8 mouse cellular contexts compared by ENCODE assay signal in the genomic region with DNA sequence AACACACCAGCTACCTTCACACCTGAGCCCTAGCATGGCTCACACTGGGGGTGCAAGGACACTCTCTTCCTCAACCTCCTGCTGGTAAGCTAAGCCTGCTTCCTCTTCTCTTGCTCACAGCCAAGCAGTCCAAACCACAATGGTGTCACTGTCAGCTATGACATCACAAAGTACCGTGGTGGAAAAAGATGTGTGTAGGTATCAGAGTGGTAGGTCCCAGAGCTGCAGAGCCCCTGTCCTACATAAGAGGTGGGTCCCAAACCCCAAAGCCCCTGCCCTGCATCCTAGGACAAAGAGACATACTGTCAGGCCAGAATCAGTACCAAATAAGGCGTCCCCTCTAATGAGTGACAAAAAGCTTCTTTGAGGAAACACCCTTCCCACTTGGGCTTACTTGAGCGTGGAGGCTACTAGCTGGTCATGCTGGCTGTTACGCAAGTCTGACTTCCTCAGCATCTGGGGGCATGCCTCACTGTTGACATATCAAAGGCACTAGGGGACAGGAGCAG. TPM values are rescaled to one million over a fixed set of nuclear protein-coding genes. Genes with fewer than 3 reads are reported as not detected.
DNase-seq lines count a peak whose midpoint lies in the region; ATAC-seq and TF ChIP-seq lines count a peak whose summit lies in the region.

No protein-coding gene starts in this region.

- WGBS in kidney, embryonic 15.5 days = 52% methylated on average over 4 of the region's 4 CpGs
- 0% methylated on average over 4 of the region's 4 CpGs for WGBS in macrophage (ENCODE audit: missing documents)
- WGBS in forebrain, embryonic 15.5 days = 80% methylated on average over 4 of the region's 4 CpGs

- no peak for TF ChIP-seq POLR2A in CH12.LX (IDR thresholded peaks at IDR 0.05; ENCODE audit: low read depth, low read length)

- H3K79me2 ChIP-seq in CH12.LX (replicated peaks; ENCODE audit: control insufficient read depth, extremely low read depth, insufficient read depth, poor library complexity, severe bottlenecking) = peaks cover 11% of the 10 kb centered on the region
- peaks cover 92% of the 10 kb centered on the region for H3K79me2 ChIP-seq in macrophage (ENCODE audit: inconsistent target)

- H3K4me3 ChIP-seq in CH12.LX (replicated peaks in 1 of 3; ENCODE audit: low read depth in 2 of 3, low read length in 2 of 3, poor library complexity in 1 of 3) (no peak overlapping the region), macrophage (ENCODE audit: inconsistent target) (no peak overlapping the region)
- H3K4me3 ChIP-seq in kidney, embryonic 15.5 days (replicated peaks) = no peak overlapping the region
- no peak overlapping the region for H3K4me3 ChIP-seq in forebrain, embryonic 15.5 days

- H3K9ac ChIP-seq in CH12.LX (ENCODE audit: insufficient read depth, low read depth) = no peak overlapping the region
- H3K9ac ChIP-seq in kidney, embryonic 15.5 days = no peak overlapping the region
- no peak overlapping the region for H3K9ac ChIP-seq in forebrain, embryonic 15.5 days (replicated peaks)

- no peaks in the 10 kb centered on the region for H3K27me3 ChIP-seq in CH12.LX (replicated peaks)
- H3K27me3 ChIP-seq in kidney, embryonic 15.5 days = peaks cover 9% of the 10 kb centered on the region
- H3K27me3 ChIP-seq in forebrain, embryonic 15.5 days = no peaks in the 10 kb centered on the region

- TF ChIP-seq RAD21 in CH12.LX (IDR thresholded peaks at IDR 0.05; ENCODE audit: low read depth, low read length) = no peak

- TF ChIP-seq EP300 in CH12.LX (IDR thresholded peaks at IDR 0.05; ENCODE audit: low read length) = no peak

- H3K4me2 ChIP-seq in CH12.LX (ENCODE audit: insufficient read depth, low read depth, poor library complexity, severe bottlenecking) = no peak overlapping the region
- H3K4me2 ChIP-seq in kidney, embryonic 15.5 days = no peak overlapping the region
- H3K4me2 ChIP-seq in forebrain, embryonic 15.5 days (replicated peaks) = no peak overlapping the region

- dilution Hi-C loops in CH12.LX (cut with MboI; ENCODE audit: extremely low pct_ligation_motif_present, extremely low pct_unique_long_range_greater_than_20kb, low sequenced_read_pairs) = no loop called here

- H3K36me3 ChIP-seq in CH12.LX (replicated peaks in 1 of 2; ENCODE audit: control insufficient read depth in 1 of 2, insufficient read depth in 1 of 2, low read length in 1 of 2) (peaks cover 0 to 44% of the 10 kb centered on the region in 2 experiments), macrophage (ENCODE audit: inconsistent target) (peaks cover 26% of the 10 kb centered on the region)
- H3K36me3 ChIP-seq in kidney, embryonic 15.5 days = no peaks in the 10 kb centered on the region
- H3K36me3 ChIP-seq in forebrain, embryonic 15.5 days = no peaks in the 10 kb centered on the region

- H3K27ac ChIP-seq in CH12.LX (ENCODE audit: insufficient read depth, low read depth) (no peak overlapping the region), macrophage (peak overlapping the region; percentile 91)
- H3K27ac ChIP-seq in kidney, embryonic 15.5 days = no peak overlapping the region
- no peak overlapping the region for H3K27ac ChIP-seq in forebrain, embryonic 15.5 days (replicated peaks)

- DNase-seq in 3134 (ENCODE audit: extremely low read depth, insufficient read length, low spot score) (peak; percentile 53), CH12.LX (ENCODE audit: extremely low read depth) (peak; percentile 69)
- no peak for DNase-seq in left cerebral cortex, adult 8-10 months (ENCODE audit: low spot score in 2 of 2)
- no peak for DNase-seq in ovary, postnatal 14 days (ENCODE audit: low spot score)
- no peak for DNase-seq in cerebellum, adult 18-20 months

- in situ Hi-C loops in CH12.LX (cut with MboI; ENCODE audit: low pct_ligation_motif_present, low pct_unique_long_range_greater_than_20kb, low sequenced_read_pairs) = no loop called here

- ATAC-seq in kidney, embryonic 15.5 days (replicated peaks; ENCODE audit: low FRiP score) = 0 out of 2 replicates have a peak, but pooled peaks have one; percentile 22
- ATAC-seq in forebrain, embryonic 15.5 days (replicated peaks) = no peak

- no peaks in the 10 kb centered on the region for H3K9me3 ChIP-seq in CH12.LX (replicated peaks; ENCODE audit: low read length)
- H3K9me3 ChIP-seq in kidney, embryonic 15.5 days (replicated peaks) = no peaks in the 10 kb centered on the region
- H3K9me3 ChIP-seq in forebrain, embryonic 15.5 days = no peaks in the 10 kb centered on the region

- no peak for TF ChIP-seq CTCF in CH12.LX (conservative IDR thresholded peaks at IDR 0.05 in 1 of 2, IDR thresholded peaks at IDR 0.05 in 1 of 2; ENCODE audit: low read depth in 2 of 2, low read length in 2 of 2)

- H3K4me1 ChIP-seq in CH12.LX (ENCODE audit: control insufficient read depth in 1 of 2, insufficient read depth in 2 of 2) = peaks cover 35 to 82% of the 10 kb centered on the region in 2 experiments
- peaks cover 23% of the 10 kb centered on the region for H3K4me1 ChIP-seq in kidney, embryonic 15.5 days
- no peaks in the 10 kb centered on the region for H3K4me1 ChIP-seq in forebrain, embryonic 15.5 days

TF ChIP-seq in CH12.LX, 34 proteins besides CTCF, POLR2A, EP300 and RAD21:
- TF ChIP-seq ZKSCAN1 (IDR thresholded peaks at IDR 0.05; ENCODE audit: borderline replicate concordance, low read depth, low read length) = no peak
- TF ChIP-seq E2F4 (IDR thresholded peaks at IDR 0.05; ENCODE audit: insufficient replicate concordance, low read depth, low read length) = no peak
- TF ChIP-seq MAX (IDR thresholded peaks at IDR 0.05; ENCODE audit: low read length) = no peak; the same call in 1 of the 2 replicates
- no peak for TF ChIP-seq SMC3 (IDR thresholded peaks at IDR 0.05; ENCODE audit: low read depth, low read length)
- TF ChIP-seq UBTF (IDR thresholded peaks at IDR 0.05; ENCODE audit: low read depth, low read length) = no peak
- peak; percentile 50; the same call in 1 of the 2 replicates for TF ChIP-seq SIN3A (IDR thresholded peaks at IDR 0.05; ENCODE audit: low read length)
- no peak for TF ChIP-seq POLR2AphosphoS2 (IDR thresholded peaks at IDR 0.05; ENCODE audit: low read depth, low read length)
- no peak for TF ChIP-seq ZNF384 (IDR thresholded peaks at IDR 0.05; ENCODE audit: low read depth, low read length)
- TF ChIP-seq JUND (conservative IDR thresholded peaks at IDR 0.05; ENCODE audit: low read depth, low read length) = no peak
- TF ChIP-seq RCOR1 (conservative IDR thresholded peaks at IDR 0.05; ENCODE audit: low read depth, low read length) = no peak
- no peak for TF ChIP-seq CHD1 (IDR thresholded peaks at IDR 0.05; ENCODE audit: low read depth, low read length)
- TF ChIP-seq ZMIZ1 (IDR thresholded peaks at IDR 0.05; ENCODE audit: low read depth, low read length) = no peak
- TF ChIP-seq ZC3H11A (IDR thresholded peaks at IDR 0.05; ENCODE audit: low read depth, low read length) = no peak
- TF ChIP-seq ETS1 (conservative IDR thresholded peaks at IDR 0.05; ENCODE audit: low read depth, low read length) = peak; percentile 54
- 0 out of 2 replicates have a peak, but pooled peaks have one; percentile 5 for TF ChIP-seq GABPA (IDR thresholded peaks at IDR 0.05; ENCODE audit: insufficient replicate concordance, low read depth, low read length)
- TF ChIP-seq TCF12 (IDR thresholded peaks at IDR 0.05; ENCODE audit: low read depth, low read length) = no peak
- no peak for TF ChIP-seq MXI1 (IDR thresholded peaks at IDR 0.05; ENCODE audit: low read depth, low read length)
- no peak for TF ChIP-seq MAFK (IDR thresholded peaks at IDR 0.05; ENCODE audit: insufficient replicate concordance, low read length)
- TF ChIP-seq KAT2A (IDR thresholded peaks at IDR 0.05; ENCODE audit: insufficient replicate concordance, low read length) = no peak

RNA-seq across cellular contexts. Expression of a gene that starts 5.9 kb away (rescaled TPM):
- 14.9 and 16.7 TPM in 2 replicates for total RNA-seq in CH12.LX (2012; rRNA removed)
- 10.7 and 11.4 TPM in 2 replicates for total RNA-seq in CH12.LX (2014; rRNA removed)
- polyA plus RNA-seq in CH12.LX (2012; ENCODE audit: insufficient read length, low read depth) = 18.8 and 21.6 TPM in 2 replicates
- polyA plus RNA-seq in kidney, embryonic 15.5 days (2015; fragmentation: Nextera tagmentation; extraction: Ambion mirVana) = 3.2 and 3.5 TPM in 2 replicates
- 100 to 1,000 TPM; 113 to 961 (median 353) TPM for total RNA-seq in macrophage (2018; cell fraction: chromatin; rRNA removed)
- 1,000 to 10,000 TPM in 2 of 26 experiments, 100 to 1,000 TPM in 24; 241 to 1,186 (median 606) TPM for total RNA-seq in macrophage (2018; cell fraction: cytosol; rRNA removed)
- 1,000 to 10,000 TPM in 7 of 26 experiments, 100 to 1,000 TPM in 19; 164 to 1,820 (median 786) TPM for total RNA-seq in macrophage (2018; cell fraction: nucleus; rRNA removed)
- 132 to 265 TPM (median 207 TPM) in 3 replicates for polyA plus RNA-seq in macrophage (2018)
- 1 to 10 TPM; 2.5 to 4.4 (median 3.9) TPM for total RNA-seq in left cerebral cortex, adult 8-10 months (2022)
- polyA plus RNA-seq in forebrain, embryonic 15.5 days (2015; fragmentation: Nextera tagmentation; extraction: Ambion mirVana) = 1.8 and 2.5 TPM in 2 replicates

RNA-seq across cellular contexts. Expression of a gene that starts 46.0 kb away (rescaled TPM):
- total RNA-seq in CH12.LX (2012; rRNA removed) (9.7 and 10.8 TPM in 2 replicates), CH12.LX (2014; rRNA removed) (8.2 and 9.8 TPM in 2 replicates)
- polyA plus RNA-seq in CH12.LX (2012; ENCODE audit: insufficient read length, low read depth) (9.4 and 9.6 TPM in 2 replicates), macrophage (2018) (28.8 to 76.6 TPM (median 37.9 TPM) in 3 replicates)
- 9.9 and 10.1 TPM in 2 replicates for polyA plus RNA-seq in kidney, embryonic 15.5 days (2015; fragmentation: Nextera tagmentation; extraction: Ambion mirVana)
- 100 to 1,000 TPM; 195 to 794 (median 326) TPM for total RNA-seq in macrophage (2018; cell fraction: chromatin; rRNA removed)
- 10 to 100 TPM; 22.8 to 49.5 (median 35.7) TPM for total RNA-seq in macrophage (2018; cell fraction: cytosol; rRNA removed)
- total RNA-seq in macrophage (2018; cell fraction: nucleus; rRNA removed) = 100 to 1,000 TPM in 16 of 26 experiments, 10 to 100 TPM in 10; 78.6 to 356 (median 119) TPM
- total RNA-seq in left cerebral cortex, adult 8-10 months (2022) = 10 to 100 TPM; 57.5 to 69.7 (median 65.1) TPM
- polyA plus RNA-seq in forebrain, embryonic 15.5 days (2015; fragmentation: Nextera tagmentation; extraction: Ambion mirVana) = 9.4 and 9.6 TPM in 2 replicates

Comparison
In these comparisons a context has a peak if more than half of its experiments do, and no peak if none do; other contexts are left out.
1. DNase-seq: peak in 3134 (single experiment) and CH12.LX (single experiment); none in left cerebral cortex, adult 8-10 months (0 of 2), ovary, postnatal 14 days (single experiment) and cerebellum, adult 18-20 months (0 of 2).